Mouse (Mus musculus): ENCODE measurements around the gene Emc7. TPM values are rescaled to one million over a fixed set of nuclear protein-coding genes. Genes with fewer than 3 reads are reported as not detected.

Gene Emc7
- total RNA-seq, 2 experiments from 2014 or later: 44.6 to 46.1 TPM

DNA sequence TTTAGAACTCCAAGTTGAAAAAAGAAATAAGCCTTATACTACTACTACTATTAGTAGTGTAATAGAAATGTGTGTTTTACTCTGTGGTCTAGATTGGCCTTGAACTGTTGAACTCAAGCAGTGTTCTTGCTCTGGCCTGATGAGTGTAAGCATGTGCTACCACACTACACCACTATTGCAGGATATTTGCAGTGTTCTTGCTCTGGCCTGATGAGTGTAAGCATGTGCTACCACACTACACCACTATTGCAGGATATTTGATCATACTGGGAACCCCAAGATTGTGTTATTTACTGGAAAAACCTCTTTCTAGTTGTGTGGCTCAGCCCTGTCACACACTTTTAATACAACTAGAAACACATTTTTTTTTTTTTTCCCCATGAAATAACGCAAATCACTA lies 52.6 kb downstream of the Emc7 start:
- intact Hi-C loops (cut with DNase I): loop anchor here (10.0 kb wide), 1 partner anchor 797 kb away; no protein-coding TSS in a partner anchor
- DNase-seq (ENCODE audit: low spot score in 2 of 2): no peak

DNA sequence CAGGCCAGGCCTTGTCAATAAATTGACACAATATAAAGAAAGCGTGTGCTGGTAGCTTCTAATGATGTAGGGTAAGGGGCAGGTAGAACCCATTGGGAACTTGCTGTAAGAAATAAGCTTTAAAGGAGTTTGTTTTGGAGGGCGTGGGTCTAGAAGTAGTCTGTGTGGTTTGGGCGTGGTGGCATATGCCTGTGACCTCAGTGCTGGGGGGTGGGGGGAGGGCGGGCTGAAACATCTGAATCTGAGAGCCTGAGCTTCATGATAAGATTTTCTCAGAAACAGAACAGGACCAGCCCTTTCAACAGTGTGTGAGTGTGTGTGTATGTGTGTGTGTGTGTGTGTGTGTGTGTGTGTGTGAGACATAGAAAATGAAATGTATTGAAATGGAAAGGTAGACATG lies 55.3 kb downstream of the Emc7 start:
- DNase-seq (ENCODE audit: low spot score in 2 of 2): no peak
- intact Hi-C loops (cut with DNase I): no loop called here

DNA sequence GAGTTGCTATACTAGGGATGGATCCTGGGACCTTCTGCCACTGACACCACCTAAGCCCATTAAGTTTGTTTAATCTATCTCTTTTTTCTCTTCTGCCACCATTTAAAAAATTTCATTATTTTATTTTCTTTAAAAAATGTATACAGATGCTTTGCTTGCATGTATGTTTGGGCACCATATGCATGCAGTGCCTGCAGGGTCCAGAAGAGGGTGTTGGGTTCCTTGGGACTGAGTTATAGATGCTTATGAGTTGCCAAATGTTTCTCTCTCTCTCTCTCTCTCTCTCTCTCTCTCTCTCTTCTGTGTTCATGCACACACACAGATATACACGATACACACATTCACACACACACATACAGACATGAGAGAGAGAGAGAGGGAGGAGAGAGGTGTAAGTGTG lies 58.2 kb downstream of the Emc7 start:
- DNase-seq (ENCODE audit: low spot score in 2 of 2): no peak
- intact Hi-C loops (cut with DNase I): no loop called here

DNA sequence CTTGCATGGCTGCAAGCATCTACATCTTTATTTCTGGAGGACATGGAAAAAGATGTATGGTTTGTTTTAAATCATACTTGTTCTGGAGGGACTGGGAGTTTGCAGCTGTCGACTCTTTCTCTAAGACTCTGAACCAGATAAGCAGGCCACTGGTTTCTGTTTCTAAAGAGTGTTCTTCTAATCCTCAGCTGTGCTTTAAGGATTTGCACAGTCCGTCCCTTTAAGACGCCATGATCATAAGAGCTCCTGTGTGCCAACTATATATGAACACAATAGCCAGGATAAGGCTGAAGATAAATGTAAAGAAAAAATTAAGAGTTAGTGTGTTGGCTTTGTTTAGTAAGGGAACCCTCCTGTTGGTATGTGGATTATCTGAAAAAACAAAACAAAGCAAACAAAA lies 61.9 kb downstream of the Emc7 start:
- DNase-seq (ENCODE audit: low spot score in 2 of 2): no peak
- intact Hi-C loops (cut with DNase I): no loop called here

DNA sequence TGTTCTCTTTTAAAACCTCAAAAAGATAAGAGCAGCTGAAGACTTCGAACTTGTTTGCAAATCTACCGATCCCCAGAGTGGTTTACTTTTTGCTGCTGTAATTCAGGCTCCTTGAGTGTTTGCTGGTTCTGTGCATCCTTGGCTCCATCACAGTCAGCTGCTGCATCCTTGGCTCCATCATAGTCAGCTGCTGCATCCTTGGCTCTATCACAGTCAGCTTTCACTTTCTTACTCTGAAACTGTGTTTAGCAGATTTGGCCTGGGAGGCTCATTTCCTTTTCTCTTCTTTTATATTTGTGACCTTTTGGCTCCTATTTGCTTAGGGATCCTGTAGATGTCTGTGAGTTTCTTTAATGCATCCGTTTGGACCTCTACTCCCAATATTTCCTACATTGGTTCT lies 62.4 kb downstream of the Emc7 start:
- intact Hi-C loops (cut with DNase I): no loop called here
- no peak for DNase-seq (ENCODE audit: low spot score in 2 of 2)

DNA sequence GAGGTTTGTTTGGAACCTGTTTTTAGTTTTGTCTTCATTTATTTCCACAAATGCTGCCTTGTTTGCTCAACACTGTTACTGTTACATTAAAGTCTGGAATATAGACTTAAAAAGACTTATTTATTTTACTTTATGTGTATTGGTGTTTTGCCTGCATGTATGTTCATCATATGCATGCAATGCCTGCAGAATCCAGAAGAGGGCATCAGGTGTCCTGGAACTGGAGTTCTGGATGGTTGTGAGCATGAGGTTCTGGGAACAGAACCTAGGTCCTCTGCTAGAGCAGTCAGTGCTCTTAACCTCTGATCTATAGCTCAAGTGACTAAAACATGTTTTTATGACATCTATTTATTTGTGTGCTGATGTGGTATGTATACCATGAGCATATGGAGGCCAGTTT lies 63.7 kb downstream of the Emc7 start:
- intact Hi-C loops (cut with DNase I): no loop called here
- DNase-seq (ENCODE audit: low spot score in 2 of 2): no peak

DNA sequence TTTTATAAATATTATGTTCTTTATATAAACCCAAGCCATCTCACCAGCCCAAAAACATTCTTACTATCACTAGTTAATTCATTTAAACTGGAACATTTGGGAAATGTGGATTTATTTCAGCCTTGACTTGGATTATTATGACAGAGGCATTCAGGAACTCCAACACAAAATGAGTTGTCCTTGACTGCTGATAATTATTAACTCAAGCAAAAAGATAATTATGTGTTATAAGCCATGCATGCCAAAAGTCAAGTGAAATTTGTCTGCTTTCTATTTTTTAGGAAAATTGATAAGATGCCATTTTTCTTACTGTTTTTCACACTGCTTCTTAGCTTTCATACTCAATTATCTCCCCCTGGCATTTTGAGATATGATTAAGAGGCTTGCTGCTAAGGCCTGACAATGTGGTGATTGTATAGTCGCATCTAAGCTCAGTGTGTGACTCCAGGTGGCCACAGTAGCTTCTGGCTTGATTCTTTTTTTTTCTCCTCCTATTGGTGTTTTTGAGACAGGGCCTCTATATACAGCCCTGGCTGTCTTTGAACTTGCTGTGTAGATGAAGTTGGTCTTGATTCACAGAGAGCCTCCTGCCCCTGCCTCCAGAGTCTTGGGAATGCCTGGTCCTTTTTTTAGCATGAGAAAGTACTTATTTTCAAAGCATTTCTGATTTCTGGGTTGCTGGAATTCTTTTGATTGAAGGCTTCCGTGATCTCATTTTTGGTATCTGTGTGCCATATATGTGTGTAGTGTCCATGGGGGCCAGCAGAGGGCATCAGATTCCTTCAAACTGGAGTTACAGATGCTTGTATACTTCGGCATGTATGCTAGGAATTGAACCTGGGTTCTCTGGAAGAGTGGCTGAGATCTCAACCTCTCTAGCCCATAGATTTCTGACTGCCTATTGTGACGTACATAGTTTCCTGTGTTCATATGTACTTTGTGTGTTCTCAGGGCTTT lies 66.0 kb downstream of the Emc7 start:
- intact Hi-C loops (cut with DNase I): no loop called here
- no peak for DNase-seq (ENCODE audit: low spot score in 2 of 2)

Other genes starting within 250 kb of the Emc7 start
- gene Lpcat4, start 215.5 kb upstream of the Emc7 start, total RNA-seq (2021): 100 to 1,000 TPM; 121 to 122 TPM
- gene Nutm1, start 195.7 kb upstream of the Emc7 start, total RNA-seq (2021): not detected
- 10 to 100 TPM; 70.2 to 71.9 TPM for gene Nop10, start 193.1 kb upstream of the Emc7 start, total RNA-seq (2021)
- 100 to 1,000 TPM; 114 to 125 TPM for gene Slc12a6, start 189.2 kb upstream of the Emc7 start, total RNA-seq (2021)
- 1 to 10 TPM; 1.8 to 3.2 TPM for gene Gm21985, start 188.7 kb upstream of the Emc7 start, total RNA-seq (2021)
- gene Emc4, start 87.0 kb upstream of the Emc7 start, total RNA-seq (2021): 100 to 1,000 TPM; 178 to 180 TPM
- 10 to 100 TPM; 11.9 to 13.0 TPM for gene Katnbl1, start 75.8 kb upstream of the Emc7 start, total RNA-seq (2021)
- 1 to 10 TPM; 1.1 to 3.6 TPM for gene Chrm5, start 25.8 kb downstream of the Emc7 start, total RNA-seq (2021)
- gene Aven, start 38.0 kb downstream of the Emc7 start, total RNA-seq (2021): 10 to 100 TPM in 1 of 2 experiments, 1 to 10 TPM in 1; 9.4 to 10.8 TPM

Measured in left cerebral cortex, postnatal 14 days (tissue).